In the genomic region with DNA sequence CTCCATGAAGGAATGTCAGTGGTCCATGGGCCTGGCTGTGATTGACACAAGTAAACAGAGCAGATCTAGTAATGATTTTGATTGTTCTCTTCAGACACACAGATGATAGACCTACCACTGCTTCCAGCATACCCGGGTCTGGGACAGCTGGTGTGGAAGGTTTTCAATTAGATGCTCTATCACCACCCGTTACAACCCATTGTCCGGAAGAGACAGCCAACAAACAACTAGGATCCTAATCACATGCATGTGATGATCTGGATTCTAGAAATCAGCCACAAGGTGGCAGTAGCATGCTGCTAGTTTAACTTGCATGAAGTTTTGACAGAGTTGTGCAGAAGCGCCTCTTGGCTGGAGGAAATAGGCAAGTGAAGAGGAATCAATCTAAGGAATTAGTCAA, we compare ENCODE assay signal across 9 mouse cellular contexts. TPM values are rescaled to one million over a fixed set of nuclear protein-coding genes. Genes with fewer than 3 reads are reported as not detected.
DNase-seq lines count a peak whose midpoint lies in the region; ATAC-seq lines count a peak whose summit lies in the region.
"Had no signal": no experiment of that assay in that cellular context is flagged by ENCODE, and none has a peak within 500 bp of the region (broad histone marks: within the 10 kb centered on the region; RNA-seq: fewer than 3 reads in every experiment).

No protein-coding gene starts in this region.

- 16% methylated on average over 4 of the region's 4 CpGs for WGBS in hindbrain, embryonic 13.5 days

- no peaks in the 10 kb centered on the region for H3K9me3 ChIP-seq in hindbrain, embryonic 13.5 days
- H3K9me3 ChIP-seq: liver, embryonic 15.5 days had no signal

- H3K27me3 ChIP-seq in hindbrain, embryonic 13.5 days, result no peaks in the 10 kb centered on the region
- H3K27me3 ChIP-seq: liver, embryonic 15.5 days had no signal

- peak; percentile 71 for ATAC-seq in hindbrain, embryonic 13.5 days (ENCODE audit: low FRiP score)
- ATAC-seq in megakaryocyte-erythroid progenitor cell, adult 5-6 weeks (replicated peaks; ENCODE audit: low FRiP score, low TSS enrichment, poor library complexity, severe bottlenecking), result peak; percentile 96

- no peak overlapping the region for H3K4me2 ChIP-seq in hindbrain, embryonic 13.5 days
- H3K4me2 ChIP-seq: liver, embryonic 15.5 days had no signal

- DNase-seq in cerebellum, adult 8-10 months, result peak; percentile 50
- no peak for DNase-seq in cerebellum, adult 9-11 months
- peak; percentile 66 to 90 for DNase-seq in adrenal gland, adult (ENCODE audit: inconsistent age in 2 of 2, low spot score in 1 of 2)
- DNase-seq in fibroblast of lung, adult 2 months (ENCODE audit: low read depth), result peak; percentile 44
- DNase-seq in layer of hippocampus, postnatal 10 days (ENCODE audit: low spot score in 2 of 2), result peak; percentile 71 to 75
- DNase-seq in right cerebral cortex, postnatal 10 days (ENCODE audit: low spot score in 2 of 2), result peak; percentile 75 to 81

- no peaks in the 10 kb centered on the region for H3K4me1 ChIP-seq in hindbrain, embryonic 13.5 days (replicated peaks)
- H3K4me1 ChIP-seq: liver, embryonic 15.5 days had no signal

- H3K36me3 ChIP-seq in hindbrain, embryonic 13.5 days, result no peaks in the 10 kb centered on the region
- H3K36me3 ChIP-seq: liver, embryonic 15.5 days had no signal

- no peak overlapping the region for H3K4me3 ChIP-seq in hindbrain, embryonic 13.5 days
- H3K4me3 ChIP-seq: liver, embryonic 15.5 days had no signal

- no peak overlapping the region for H3K27ac ChIP-seq in hindbrain, embryonic 13.5 days
- H3K27ac ChIP-seq: liver, embryonic 15.5 days had no signal

- H3K9ac ChIP-seq in hindbrain, embryonic 13.5 days, result no peak overlapping the region
- H3K9ac ChIP-seq: liver, embryonic 15.5 days had no signal

RNA-seq across cellular contexts. Expression of a gene that starts 14.8 kb away (rescaled TPM):
- 0.35 and 0.39 TPM in 2 replicates for polyA plus RNA-seq in hindbrain, embryonic 13.5 days (2015; fragmentation: Nextera tagmentation; extraction: Ambion mirVana)
- 1 to 10 TPM in 1 of 2 experiments, under 1 TPM in 1; 0.74 to 1.2 TPM for total RNA-seq in layer of hippocampus, postnatal 10 days (2021)
- not detected in 2 replicates for total RNA-seq in megakaryocyte-erythroid progenitor cell, adult 5-6 weeks (2014; fragmentation: Nextera tagmentation)
- total RNA-seq in megakaryocyte-erythroid progenitor cell, adult 5-6 weeks (2017), result not detected in 2 replicates

RNA-seq across cellular contexts. Expression of a gene that starts 16.1 kb away (rescaled TPM):
- polyA plus RNA-seq in hindbrain, embryonic 13.5 days (2015; fragmentation: Nextera tagmentation; extraction: Ambion mirVana), result 481 and 487 TPM in 2 replicates
- 100 to 1,000 TPM; 531 to 596 TPM for total RNA-seq in layer of hippocampus, postnatal 10 days (2021)
- 427 and 468 TPM in 2 replicates for total RNA-seq in megakaryocyte-erythroid progenitor cell, adult 5-6 weeks (2014; fragmentation: Nextera tagmentation)
- 170 and 216 TPM in 2 replicates for total RNA-seq in megakaryocyte-erythroid progenitor cell, adult 5-6 weeks (2017)

RNA-seq across cellular contexts. Expression of a gene that starts 28.6 kb away (rescaled TPM):
- polyA plus RNA-seq in hindbrain, embryonic 13.5 days (2015; fragmentation: Nextera tagmentation; extraction: Ambion mirVana), result 32.9 and 37.4 TPM in 2 replicates
- 10 to 100 TPM; 34.4 to 42.6 TPM for total RNA-seq in layer of hippocampus, postnatal 10 days (2021)
- 17.6 and 26.3 TPM in 2 replicates for total RNA-seq in megakaryocyte-erythroid progenitor cell, adult 5-6 weeks (2014; fragmentation: Nextera tagmentation)
- 38.1 and 45.9 TPM in 2 replicates for total RNA-seq in megakaryocyte-erythroid progenitor cell, adult 5-6 weeks (2017)

RNA-seq across cellular contexts. Expression of a gene that starts 28.7 kb away (rescaled TPM):
- polyA plus RNA-seq in hindbrain, embryonic 13.5 days (2015; fragmentation: Nextera tagmentation; extraction: Ambion mirVana), result 99.1 and 105 TPM in 2 replicates
- 10 to 100 TPM; 59.7 to 59.9 TPM for total RNA-seq in layer of hippocampus, postnatal 10 days (2021)
- 53.7 and 61.4 TPM in 2 replicates for total RNA-seq in megakaryocyte-erythroid progenitor cell, adult 5-6 weeks (2014; fragmentation: Nextera tagmentation)
- 125 and 128 TPM in 2 replicates for total RNA-seq in megakaryocyte-erythroid progenitor cell, adult 5-6 weeks (2017)

RNA-seq across cellular contexts. Expression of a gene that starts 43.9 kb away (rescaled TPM):
- polyA plus RNA-seq in hindbrain, embryonic 13.5 days (2015; fragmentation: Nextera tagmentation; extraction: Ambion mirVana), result 47.1 and 49.9 TPM in 2 replicates
- 10 to 100 TPM; 54.5 to 57.5 TPM for total RNA-seq in layer of hippocampus, postnatal 10 days (2021)
- total RNA-seq in megakaryocyte-erythroid progenitor cell, adult 5-6 weeks (2014; fragmentation: Nextera tagmentation), result 117 and 166 TPM in 2 replicates
- total RNA-seq in megakaryocyte-erythroid progenitor cell, adult 5-6 weeks (2017), result 21.2 and 47.8 TPM in 2 replicates
